Mouse (Mus musculus) MEL (cell line): ENCODE measurements around the gene Ociad2. TPM values are rescaled to one million over a fixed set of nuclear protein-coding genes. Genes with fewer than 3 reads are reported as not detected.

Experiments used
- DNase-seq: peaks from one replicate; pipeline ENCODE4 v3.0.0; 2011; ENCODE audit warnings: low read depth, low spot score
- H3K27ac ChIP-seq: 2 replicates; pipeline ENCODE4 v1.5.1; 2012; ENCODE audit warnings: low read depth, mild to moderate bottlenecking, control low read depth, low read length, moderate library complexity; ENCODE audit not compliant: control insufficient read depth
- H3K27me3 ChIP-seq, 2 experiments: fragments of 150-350 bp in 1 of 2; sonication (generic) in 1 of 2; 2 replicates each; pipeline ENCODE4 v1.6.1; 2012; ENCODE audit warnings: low read length in 2 of 2, mild to moderate bottlenecking in 2 of 2, improper control_type of control experiment in 1 of 2, moderate library complexity in 1 of 2; ENCODE audit not compliant: insufficient read depth in 2 of 2, control insufficient read depth in 1 of 2
- H3K36me3 ChIP-seq, 2 experiments: 2 replicates each; pipeline ENCODE4 v1.6.1; 2012 to 2014; ENCODE audit warnings: low read length in 2 of 2, improper control_type of control experiment in 1 of 2, inconsistent platforms in 1 of 2, mild to moderate bottlenecking in 1 of 2; ENCODE audit not compliant: insufficient read depth in 2 of 2, control insufficient read depth in 1 of 2
- H3K4me1 ChIP-seq, 2 experiments: fragments of 150-350 bp in 1 of 2; sonication (generic) in 1 of 2; 2 replicates each; pipeline ENCODE4 v1.6.1; 2012; ENCODE audit warnings: low read length in 2 of 2, improper control_type of control experiment in 1 of 2, mild to moderate bottlenecking in 1 of 2; ENCODE audit not compliant: insufficient read depth in 2 of 2, control insufficient read depth in 1 of 2
- H3K4me3 ChIP-seq, 2 experiments: fragments of 150-350 bp in 1 of 2; sonication (generic) in 1 of 2; 2 replicates each; pipeline ENCODE4 v1.5.1; 2012; ENCODE audit warnings: low read depth in 2 of 2, low read length in 2 of 2, mild to moderate bottlenecking in 2 of 2, moderate library complexity in 2 of 2, control low read depth in 1 of 2, improper control_type of control experiment in 1 of 2; ENCODE audit not compliant: control insufficient read depth in 1 of 2, insufficient read depth in 1 of 2
- H3K79me2 ChIP-seq: 2 replicates; pipeline ENCODE4 v1.6.1; 2012; ENCODE audit warnings: mild to moderate bottlenecking, low read length, moderate library complexity; ENCODE audit not compliant: control insufficient read depth, poor library complexity, insufficient read depth
- H3K9ac ChIP-seq: 2 replicates; pipeline ENCODE4 v1.6.1; 2012; ENCODE audit warnings: low read depth, mild to moderate bottlenecking, control low read depth, low read length, moderate library complexity; ENCODE audit not compliant: control insufficient read depth, poor library complexity, severe bottlenecking
- H3K9me3 ChIP-seq: fragments of 150-350 bp; sonication (generic); replicated peaks from 2 replicates; pipeline ENCODE4 v1.6.1; 2012; ENCODE audit warnings: mild to moderate bottlenecking, low read length, improper control_type of control experiment, moderate library complexity; ENCODE audit not compliant: insufficient read depth
- CHD2 ChIP-seq: IDR thresholded peaks from 2 replicates; pipeline ENCODE4 v1.6.1; 2011; ENCODE audit warnings: low read length, improper control_type of control experiment
- E2F4 ChIP-seq: IDR thresholded peaks from 2 replicates; pipeline ENCODE4 v1.6.1; 2011; ENCODE audit warnings: low read depth, low read length, improper control_type of control experiment, borderline replicate concordance
- GABPA ChIP-seq: IDR thresholded peaks from 2 replicates; pipeline ENCODE4 v1.6.1; 2012; ENCODE audit warnings: low read depth, mild to moderate bottlenecking, inconsistent platforms, low read length, improper control_type of control experiment, moderate library complexity
- GATA1 ChIP-seq: IDR thresholded peaks from 2 replicates; pipeline ENCODE4 v1.6.1; 2011; ENCODE audit warnings: low read depth, low read length, improper control_type of control experiment
- MYB ChIP-seq: IDR thresholded peaks from 2 replicates; pipeline ENCODE4 v1.6.1; 2011; ENCODE audit warnings: mild to moderate bottlenecking, low read depth, low read length, improper control_type of control experiment
- NRF1 ChIP-seq: IDR thresholded peaks from 2 replicates; pipeline ENCODE4 v1.6.1; 2014; ENCODE audit warnings: low read depth, mild to moderate bottlenecking, inconsistent platforms, low read length, improper control_type of control experiment, moderate library complexity; ENCODE audit not compliant: poor library complexity, insufficient read depth, severe bottlenecking
- SIN3A ChIP-seq: IDR thresholded peaks from 2 replicates; pipeline ENCODE4 v1.6.1; 2012; ENCODE audit warnings: low read length, improper control_type of control experiment, inconsistent platforms
- TBP ChIP-seq: IDR thresholded peaks from 2 replicates; pipeline ENCODE4 v1.8.0; 2011; ENCODE audit warnings: low read depth, low read length, improper control_type of control experiment
- ZMIZ1 ChIP-seq: IDR thresholded peaks from 2 replicates; pipeline ENCODE4 v1.6.1; 2012; ENCODE audit warnings: low read depth, mild to moderate bottlenecking, inconsistent platforms, low read length, improper control_type of control experiment, moderate library complexity
- ZNF384 ChIP-seq: IDR thresholded peaks from 2 replicates; pipeline ENCODE4 v1.6.1; 2012; ENCODE audit warnings: low read depth, mild to moderate bottlenecking, inconsistent platforms, low read length, improper control_type of control experiment
- polyA plus RNA-seq, 2 experiments: library from polyadenylated mRNA; stranded (reverse) in 1 of 2; unstranded in 1 of 2; fragments of >175 nt in 1 of 2; fragments of >200 nt in 1 of 2; gene quantifications; 2 replicates each; pipeline versions ENCODE4 v1.2.1 to v1.2.4; 2012; ENCODE audit warnings: low replicate concordance in 2 of 2, low read depth in 1 of 2; ENCODE audit not compliant: insufficient read length in 2 of 2, insufficient read depth in 1 of 2, missing spikeins in 1 of 2
- total RNA-seq: library from RNA; depleted of rRNA; stranded (reverse); fragments of 300-350 nt; gene quantifications from 2 replicates; pipeline ENCODE4 v1.2.3, GENCODE M21; 2012

Gene Ociad2
- total and polyA plus RNA-seq, 3 experiments, result 3.9 to 11.0 TPM; not detected in 1

DNA sequence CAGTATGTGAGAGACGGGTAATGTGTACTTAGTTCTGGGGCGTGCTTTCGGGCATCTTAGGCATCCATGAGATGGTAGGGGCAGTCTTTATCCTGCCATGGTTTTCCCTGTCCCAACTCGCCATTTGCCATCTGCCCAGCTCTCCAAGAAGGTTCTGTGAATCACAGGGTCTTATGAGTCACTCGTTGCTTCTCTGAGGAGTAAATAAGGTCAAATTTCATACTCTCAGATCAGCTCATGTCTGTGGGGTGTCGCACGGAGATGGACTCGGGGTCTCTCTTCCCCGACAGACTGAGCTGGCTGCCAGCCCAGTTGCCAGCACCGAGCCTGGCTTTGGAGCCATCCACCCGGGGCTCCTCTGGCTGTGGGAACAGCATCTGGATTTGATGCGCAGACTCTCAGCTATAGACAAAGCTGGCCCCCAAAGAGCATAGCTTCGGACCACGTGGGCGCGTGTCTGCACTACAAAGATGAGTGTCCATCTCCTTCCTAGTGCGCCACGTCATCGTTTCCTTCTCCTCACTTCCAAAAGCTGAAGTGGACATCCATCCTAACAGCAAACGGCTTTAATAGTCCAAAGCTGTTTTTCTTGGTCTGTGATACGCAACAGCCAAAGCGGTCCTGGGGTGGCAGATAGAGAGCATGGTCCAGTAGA lies 2.0 kb upstream of the Ociad2 start:
- H3K27me3 ChIP-seq, result no peaks in the 10 kb centered on the region
- peaks cover 3% of the 10 kb centered on the region; the same call in 1 of the 2 replicates for H3K79me2 ChIP-seq
- peaks cover 0 to 4% of the 10 kb centered on the region in 2 experiments; a peak in 1 of 4 replicates for H3K36me3 ChIP-seq
- DNase-seq, result no peak
- TF ChIP-seq TBP, result no peak
- TF ChIP-seq E2F4, result no peak
- no peak for TF ChIP-seq SIN3A
- H3K27ac ChIP-seq, result no peak overlapping the region
- H3K9ac ChIP-seq, result no peak overlapping the region
- H3K4me3 ChIP-seq, result no peak overlapping the region
- peaks cover 3 to 7% of the 10 kb centered on the region in 2 experiments; a peak in 3 of 4 replicates for H3K4me1 ChIP-seq
- H3K9me3 ChIP-seq, result no peaks in the 10 kb centered on the region

DNA sequence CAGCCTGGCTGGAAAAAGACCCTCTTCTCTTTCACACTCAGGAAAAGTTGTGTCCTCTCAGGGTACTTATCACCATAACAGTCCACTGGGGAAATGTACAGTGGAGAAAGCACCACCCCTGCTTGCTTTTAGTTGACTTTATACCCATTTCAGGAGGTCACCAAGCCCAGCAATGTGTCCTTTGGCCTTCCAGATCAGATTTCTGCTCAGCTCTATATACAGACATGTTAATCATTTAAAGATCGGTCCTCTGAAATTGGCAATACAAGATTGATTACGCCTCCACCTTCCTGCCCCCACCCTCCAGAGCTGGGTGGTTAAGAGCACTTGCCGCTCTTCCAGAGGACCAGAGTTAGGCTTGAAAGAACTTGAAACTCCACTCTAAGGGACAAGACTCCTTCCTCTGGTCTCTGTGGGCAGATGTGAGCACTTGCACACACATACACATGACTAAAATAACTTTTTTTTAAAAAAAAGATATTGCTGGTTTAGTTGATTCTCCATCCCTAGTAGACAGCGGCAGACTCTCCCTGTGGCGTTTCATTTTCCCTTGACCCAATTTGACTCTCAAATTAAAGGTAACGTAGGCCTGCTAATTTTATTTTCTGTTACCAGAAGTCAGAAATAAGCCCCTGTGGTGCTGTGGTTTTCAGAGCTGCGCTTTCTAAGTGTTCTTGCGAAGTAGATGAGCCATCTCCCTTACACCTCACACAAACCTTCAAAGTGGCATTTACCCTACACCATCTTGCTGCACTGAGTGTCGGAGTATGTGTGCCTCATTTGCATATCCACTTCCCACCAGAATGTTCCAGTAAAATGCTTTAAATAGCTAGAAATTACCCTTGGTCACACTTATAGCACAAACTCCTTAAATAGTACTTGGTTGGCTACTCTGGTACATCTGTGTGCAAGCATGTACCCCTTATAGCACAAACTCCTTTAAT lies 777 bp downstream of the Ociad2 start:
- TF ChIP-seq GABPA (no peak), CHD2 (no peak), GATA1 (no peak), ZNF384 (no peak), MYB (no peak)
- TF ChIP-seq, all 39 proteins: peak for 0
- Histone ChIP-seq H3K27ac (no peak overlapping the region), H3K27me3 (no peaks in the 10 kb centered on the region), H3K79me2 (peaks cover 3% of the 10 kb centered on the region; the same call in 1 of the 2 replicates), H3K36me3 (peaks cover 0 to 4% of the 10 kb centered on the region in 2 experiments; a peak in 1 of 4 replicates), H3K4me1 (peaks cover 3 to 7% of the 10 kb centered on the region in 2 experiments; a peak in 3 of 4 replicates), H3K4me3 (no peak overlapping the region), H3K9ac (no peak overlapping the region), H3K9me3 (no peaks in the 10 kb centered on the region)
- no peak for DNase-seq

GRCm38 (mm10) chr5:73338832-73339163 lies 2.0 kb downstream of the Ociad2 start:
- no peaks in the 10 kb centered on the region for H3K27me3 ChIP-seq
- H3K4me1 ChIP-seq, result peaks cover 3 to 7% of the 10 kb centered on the region in 2 experiments; a peak in 3 of 4 replicates
- peaks cover 3% of the 10 kb centered on the region; the same call in 1 of the 2 replicates for H3K79me2 ChIP-seq
- H3K4me3 ChIP-seq, result peak overlapping the region; percentile 64 to 73
- H3K9me3 ChIP-seq, result no peaks in the 10 kb centered on the region
- TF ChIP-seq NRF1 (peak; percentile 29; the same call in 1 of the 2 replicates), ZMIZ1 (no peak)
- peaks cover 0 to 4% of the 10 kb centered on the region in 2 experiments; a peak in 1 of 4 replicates for H3K36me3 ChIP-seq
- no peak overlapping the region for H3K27ac ChIP-seq
- peak overlapping the region; percentile 76 for H3K9ac ChIP-seq
- DNase-seq, result no peak
